Mouse (Mus musculus) CH12.LX (cell line): ENCODE results near the gene Il1rl2. TPM values are rescaled to one million over a fixed set of nuclear protein-coding genes. Genes with fewer than 3 reads are reported as not detected.

Experiments
- DNase-seq: peaks from one replicate; pipeline ENCODE4 v3.0.0-alpha.2; 2013; ENCODE audit errors: extremely low read depth
- H3K27ac ChIP-seq: 2 replicates; pipeline ENCODE4 v1.5.1; 2012; ENCODE audit warnings: low read depth, mild to moderate bottlenecking, control low read depth, moderate library complexity; ENCODE audit not compliant: insufficient read depth
- H3K27me3 ChIP-seq: replicated peaks from 2 replicates; pipeline ENCODE3; 2012; ENCODE audit warnings: inconsistent platforms
- H3K36me3 ChIP-seq, 2 experiments: replicated peaks in 1 of 2; 2 replicates each; pipeline versions ENCODE3 to v1.6.1; 2012; ENCODE audit warnings: inconsistent platforms in 1 of 2, low read length in 1 of 2, mild to moderate bottlenecking in 1 of 2, mixed read lengths in 1 of 2, moderate library complexity in 1 of 2; ENCODE audit not compliant: control insufficient read depth in 1 of 2, insufficient read depth in 1 of 2
- H3K4me1 ChIP-seq, 2 experiments: 2 replicates each; pipeline ENCODE4 v1.6.1; 2012; ENCODE audit warnings: inconsistent platforms in 1 of 2, moderate library complexity in 1 of 2; ENCODE audit not compliant: insufficient read depth in 2 of 2, control insufficient read depth in 1 of 2
- H3K4me2 ChIP-seq: 2 replicates; pipeline ENCODE4 v1.6.1; 2012; ENCODE audit warnings: low read depth, mild to moderate bottlenecking, control low read depth; ENCODE audit not compliant: poor library complexity, insufficient read depth, severe bottlenecking
- H3K4me3 ChIP-seq, 3 experiments: fragments of 150-350 bp in 1 of 3; sonication (generic) in 1 of 3; replicated peaks in 1 of 3; 2 replicates each; pipeline versions ENCODE3 to v1.5.1; 2011 to 2012; ENCODE audit warnings: low read depth in 2 of 3, low read length in 2 of 3, mild to moderate bottlenecking in 2 of 3, moderate library complexity in 2 of 3, control low read depth in 1 of 3, improper control_type of control experiment in 1 of 3, inconsistent platforms in 1 of 3, mixed read lengths in 1 of 3; ENCODE audit not compliant: poor library complexity in 1 of 3
- H3K79me2 ChIP-seq: replicated peaks from 2 replicates; pipeline ENCODE4 v1.6.1; 2012; ENCODE audit warnings: mild to moderate bottlenecking, moderate library complexity; ENCODE audit not compliant: control insufficient read depth, poor library complexity, insufficient read depth, severe bottlenecking; ENCODE audit errors: extremely low read depth
- H3K9ac ChIP-seq: 2 replicates; pipeline ENCODE4 v1.6.1; 2012; ENCODE audit warnings: low read depth, mild to moderate bottlenecking, control low read depth, moderate library complexity; ENCODE audit not compliant: insufficient read depth
- H3K9me3 ChIP-seq: replicated peaks from 2 replicates; pipeline ENCODE3; 2012; ENCODE audit warnings: low read length, inconsistent platforms, mixed read lengths
- BHLHE40 ChIP-seq: IDR thresholded peaks from 2 replicates; pipeline ENCODE4 v1.6.1; 2011; ENCODE audit warnings: mild to moderate bottlenecking, low read depth, low read length, improper control_type of control experiment
- CHD1 ChIP-seq: IDR thresholded peaks from 2 replicates; pipeline ENCODE4 v1.6.1; 2012; ENCODE audit warnings: low read depth, low read length, improper control_type of control experiment, inconsistent platforms
- CTCF ChIP-seq, 2 experiments: IDR thresholded peaks in 1 of 2; conservative IDR thresholded peaks in 1 of 2; 2 replicates each; pipeline ENCODE4 v1.5.1; 2011 to 2012; ENCODE audit warnings: low read depth in 2 of 2, low read length in 2 of 2, improper control_type of control experiment in 1 of 2, inconsistent platforms in 1 of 2, mild to moderate bottlenecking in 1 of 2, moderate library complexity in 1 of 2
- ELF1 ChIP-seq: IDR thresholded peaks from 2 replicates; pipeline ENCODE4 v1.6.1; 2014; ENCODE audit warnings: low read depth, mild to moderate bottlenecking, inconsistent platforms, low read length, improper control_type of control experiment
- EP300 ChIP-seq: IDR thresholded peaks from 2 replicates; pipeline ENCODE4 v1.6.1; 2011; ENCODE audit warnings: low read length, improper control_type of control experiment
- ETS1 ChIP-seq: conservative IDR thresholded peaks from 2 replicates; pipeline ENCODE4 v1.6.1; 2012; ENCODE audit warnings: low read depth, mild to moderate bottlenecking, inconsistent platforms, low read length, improper control_type of control experiment, moderate library complexity
- IRF4 ChIP-seq: IDR thresholded peaks from 2 replicates; pipeline ENCODE4 v1.6.1; 2014; ENCODE audit warnings: low read depth, mild to moderate bottlenecking, inconsistent platforms, low read length, improper control_type of control experiment
- JUN ChIP-seq: IDR thresholded peaks from 2 replicates; pipeline ENCODE4 v1.6.1; 2011; ENCODE audit warnings: low read depth, mild to moderate bottlenecking, low read length, improper control_type of control experiment, moderate library complexity; ENCODE audit not compliant: insufficient read depth
- JUND ChIP-seq: conservative IDR thresholded peaks from 2 replicates; pipeline ENCODE4 v1.6.1; 2011; ENCODE audit warnings: low read depth, low read length, improper control_type of control experiment
- MAFK ChIP-seq: IDR thresholded peaks from 2 replicates; pipeline ENCODE4 v1.6.1; 2011; ENCODE audit warnings: low read length, improper control_type of control experiment; ENCODE audit not compliant: insufficient replicate concordance
- MAX ChIP-seq: IDR thresholded peaks from 2 replicates; pipeline ENCODE4 v1.6.1; 2011; ENCODE audit warnings: low read length, improper control_type of control experiment
- MEF2A ChIP-seq: IDR thresholded peaks from 2 replicates; pipeline ENCODE4 v1.6.1; 2014; ENCODE audit warnings: low read depth, mild to moderate bottlenecking, inconsistent platforms, low read length, improper control_type of control experiment, borderline replicate concordance
- PAX5 ChIP-seq: IDR thresholded peaks from 2 replicates; pipeline ENCODE4 v1.6.1; 2012; ENCODE audit warnings: low read length, inconsistent platforms, mixed read lengths
- RCOR1 ChIP-seq: conservative IDR thresholded peaks from 2 replicates; pipeline ENCODE4 v1.6.1; 2012; ENCODE audit warnings: low read depth, mild to moderate bottlenecking, inconsistent platforms, low read length, improper control_type of control experiment
- SIN3A ChIP-seq: IDR thresholded peaks from 2 replicates; pipeline ENCODE4 v1.6.1; 2012; ENCODE audit warnings: low read length, improper control_type of control experiment, inconsistent platforms
- SMC3 ChIP-seq: IDR thresholded peaks from 2 replicates; pipeline ENCODE4 v1.6.1; 2011; ENCODE audit warnings: low read depth, low read length, improper control_type of control experiment
- TCF12 ChIP-seq: IDR thresholded peaks from 2 replicates; pipeline ENCODE4 v1.6.1; 2014; ENCODE audit warnings: low read depth, mild to moderate bottlenecking, inconsistent platforms, low read length, improper control_type of control experiment
- UBTF ChIP-seq: IDR thresholded peaks from 2 replicates; pipeline ENCODE4 v1.6.1; 2012; ENCODE audit warnings: low read depth, mild to moderate bottlenecking, inconsistent platforms, low read length, improper control_type of control experiment, moderate library complexity
- USF2 ChIP-seq: conservative IDR thresholded peaks from 2 replicates; pipeline ENCODE4 v1.6.1; 2011; ENCODE audit warnings: low read depth, low read length, improper control_type of control experiment
- ZC3H11A ChIP-seq: IDR thresholded peaks from 2 replicates; pipeline ENCODE4 v1.6.1; 2012; ENCODE audit warnings: low read depth, mild to moderate bottlenecking, inconsistent platforms, low read length, improper control_type of control experiment
- ZMIZ1 ChIP-seq: IDR thresholded peaks from 2 replicates; pipeline ENCODE4 v1.6.1; 2012; ENCODE audit warnings: low read depth, mild to moderate bottlenecking, inconsistent platforms, low read length, improper control_type of control experiment
- dilution Hi-C: fragments of 300-500 bp; cut with MboI; formaldehyde crosslinking; loops from 2 replicates; pipeline ENCODE4 v1.14.3; 2020; ENCODE audit warnings: low sequenced_read_pairs; ENCODE audit not compliant: extremely low pct_unique_long_range_greater_than_20kb, extremely low pct_ligation_motif_present
- in situ Hi-C: fragments of 300-500 bp; cut with MboI; formaldehyde crosslinking; loops from 3 replicates; pipeline ENCODE4 v1.14.3; 2019; ENCODE audit warnings: low sequenced_read_pairs, low pct_ligation_motif_present, low pct_unique_long_range_greater_than_20kb, mixed read lengths
- polyA plus RNA-seq: library from polyadenylated mRNA; unstranded; fragments of >175 nt; gene quantifications from 2 replicates; pipeline ENCODE4 v1.2.1, GENCODE M21; 2012; ENCODE audit warnings: low read depth; ENCODE audit not compliant: insufficient read length
- total RNA-seq, 2 experiments: library from RNA; depleted of rRNA; stranded (reverse); fragments of 300-350 nt in 1 of 2; fragments of >200 nt in 1 of 2; gene quantifications; 2 replicates each; pipeline ENCODE4 v1.2.3; 2012 to 2014

Il1rl2 gene
- total and polyA plus RNA-seq, 3 experiments: not detected

GRCm38 (mm10) chr1:40393214-40393613, 68.8 kb downstream of the Il1rl2 start:
- H3K27ac ChIP-seq: no peak overlapping the region
- peaks cover 17 to 46% of the 10 kb centered on the region in 2 experiments for H3K4me1 ChIP-seq
- no peaks in the 10 kb centered on the region for H3K79me2 ChIP-seq
- no peaks in the 10 kb centered on the region for H3K9me3 ChIP-seq
- no peak overlapping the region for H3K9ac ChIP-seq
- no peaks in the 10 kb centered on the region for H3K27me3 ChIP-seq
- in situ Hi-C loops (loop anchor here (25.0 kb wide), 2 partner anchors 269 to 706 kb away; no protein-coding TSS in a partner anchor), dilution Hi-C loops (no loop called here)
- DNase-seq: peak; percentile 66
- no peak overlapping the region for H3K4me3 ChIP-seq
- TF ChIP-seq JUN (peak; percentile 67; the same call in 1 of the 2 replicates), UBTF (no peak), USF2 (no peak), BHLHE40 (peak; percentile 65), EP300 (peak; percentile 56; the same call in 1 of the 2 replicates), SMC3 (no peak), CTCF (conservative IDR thresholded peaks at IDR 0.05 in 1 of 2, IDR thresholded peaks at IDR 0.05 in 1 of 2; ENCODE audit: low read depth in 2 of 2, low read length in 2 of 2) (no peak), JUND (peak; percentile 68), SIN3A (0 out of 2 replicates have a peak, but pooled peaks have one; percentile 20), CHD1 (no peak), ZMIZ1 (no peak), IRF4 (peak; percentile 82), TCF12 (peak; percentile 39; the same call in 1 of the 2 replicates), MAFK (peak; percentile 45; the same call in 1 of the 2 replicates), MEF2A (peak; percentile 49; the same call in 1 of the 2 replicates), ETS1 (peak; percentile 78), PAX5 (no peak)
- TF ChIP-seq, all 38 proteins: peak for 10
- peak overlapping the region; percentile 52 for H3K4me2 ChIP-seq
- H3K36me3 ChIP-seq: no peaks in the 10 kb centered on the region

- H3K27ac ChIP-seq: no peak overlapping the region
- no peak overlapping the region for H3K9ac ChIP-seq
- TF ChIP-seq MAX: no peak
- TF ChIP-seq JUN: no peak
- no peak for TF ChIP-seq RCOR1
- TF ChIP-seq ELF1: no peak
- TF ChIP-seq ZC3H11A: no peak
- no peaks in the 10 kb centered on the region for H3K36me3 ChIP-seq
- H3K9me3 ChIP-seq: no peaks in the 10 kb centered on the region
- no peak overlapping the region for H3K4me3 ChIP-seq
- dilution Hi-C loops: no loop called here
- H3K27me3 ChIP-seq: no peaks in the 10 kb centered on the region
- in situ Hi-C loops: loop anchor here (25.0 kb wide), 2 partner anchors 263 to 712 kb away; no protein-coding TSS in a partner anchor
- H3K4me1 ChIP-seq: peaks cover 2 to 8% of the 10 kb centered on the region in 2 experiments; a peak in 3 of 4 replicates
- no peak overlapping the region for H3K4me2 ChIP-seq
- no peaks in the 10 kb centered on the region for H3K79me2 ChIP-seq
- DNase-seq: no peak
Observed at GRCm38 (mm10) chr1:40399639-40400038, 75.2 kb downstream of the Il1rl2 start.
